22 mouse cellular contexts compared by ENCODE assay signal in genomic region chr1:102353136-102353535, GRCm38 (mm10).
A peak's percentile ranks its signal among the peaks of the same experiment; 100 is the strongest.
DNase-seq lines count a peak whose midpoint lies in the region; TF ChIP-seq lines count a peak whose summit lies in the region.
"Had no signal": no experiment of that assay in that cellular context is flagged by ENCODE, and none has a peak within 500 bp of the region (broad histone marks: within the 10 kb centered on the region; RNA-seq: fewer than 3 reads in every experiment).

No protein-coding gene starts in this region.

- peak; percentile 0 to 22 for DNase-seq in frontal cortex, postnatal 36 days (ENCODE audit: low spot score in 2 of 2)
- DNase-seq in frontal cortex, postnatal 14 days (ENCODE audit: low spot score in 2 of 2): no peak
- peak; percentile 3 for DNase-seq in right cerebral cortex, adult 18-20 months
- DNase-seq in right cerebral cortex, postnatal 14 days: no peak
- DNase-seq in layer of hippocampus, adult 2 months (ENCODE audit: low spot score in 2 of 2): peak; percentile 37 to 73
- no peak for DNase-seq in heart, postnatal 25 days (ENCODE audit: low spot score)
- no peak for DNase-seq in gastrocnemius, adult 18-20 months (ENCODE audit: low spot score)
- DNase-seq: adrenal gland, adult 2 months; cerebellum, adult 2 months; gastrocnemius, postnatal 10 days; kidney, adult 9 months; kidney, postnatal 36 days; liver, postnatal 0 days; retina, postnatal 1 day; right cerebral cortex, postnatal 4 days; thymus, postnatal 25 days had no signal

- intact Hi-C loops in heart, postnatal 25 days (cut with DNase I): no loop called here

- H3K27ac ChIP-seq in layer of hippocampus, adult 2 months: no peak overlapping the region
- H3K27ac ChIP-seq: hindbrain, postnatal 0 days; left cerebral cortex, adult 2 months; limb, embryonic 12.5 days; macrophage; neural tube, embryonic 13.5 days had no signal

- no peak overlapping the region for H3K4me3 ChIP-seq in layer of hippocampus, adult 2 months
- H3K4me3 ChIP-seq: left cerebral cortex, adult 2 months; limb, embryonic 12.5 days; myocyte; neural tube, embryonic 13.5 days had no signal

- no peak for TF ChIP-seq CTCF in layer of hippocampus, adult 2 months (conservative IDR thresholded peaks at IDR 0.05)

Comparison
In these comparisons a context has a peak if more than half of its experiments do, and no peak if none do; other contexts are left out.
1. DNase-seq: peak in frontal cortex, postnatal 36 days (2 of 2), right cerebral cortex, adult 18-20 months (single experiment) and layer of hippocampus, adult 2 months (2 of 2); none in frontal cortex, postnatal 14 days (0 of 2), right cerebral cortex, postnatal 14 days (single experiment), heart, postnatal 25 days (single experiment) and gastrocnemius, adult 18-20 months (single experiment).